Mouse (Mus musculus) neural tube, embryonic 12.5 days (tissue): Measurements from ENCODE around the gene Crybg1. TPM values are rescaled to one million over a fixed set of nuclear protein-coding genes. Genes with fewer than 3 reads are reported as not detected.

Experiments
- ATAC-seq: fragments of 200-750 bp; cut with Nextera tagmentation; 2 replicates; pipeline ENCODE4 v1.8.0; 2017; ENCODE audit warnings: low read depth, mild to moderate bottlenecking, moderate TSS enrichment, moderate library complexity; ENCODE audit not compliant: low FRiP score
- H3K27ac ChIP-seq: fragments of 300-500 bp; sonication (generic); 2 replicates; pipeline ENCODE4 v1.5.1; 2016
- H3K27me3 ChIP-seq: fragments of 300-500 bp; sonication (generic); replicated peaks from 2 replicates; pipeline ENCODE4 v1.6.1; 2016; ENCODE audit warnings: mild to moderate bottlenecking
- H3K36me3 ChIP-seq: fragments of 300-500 bp; sonication (generic); 2 replicates; pipeline ENCODE4 v1.6.1; 2016; ENCODE audit warnings: mild to moderate bottlenecking
- H3K4me1 ChIP-seq: fragments of 300-500 bp; sonication (generic); 2 replicates; pipeline ENCODE4 v1.6.1; 2016
- H3K4me2 ChIP-seq: fragments of 300-500 bp; sonication (generic); replicated peaks from 2 replicates; pipeline ENCODE4 v1.6.1; 2016; ENCODE audit warnings: mild to moderate bottlenecking
- H3K4me3 ChIP-seq: fragments of 300-500 bp; sonication (generic); 2 replicates; pipeline ENCODE4 v1.5.1; 2016
- H3K9ac ChIP-seq: fragments of 300-500 bp; sonication (generic); 2 replicates; pipeline ENCODE4 v1.6.1; 2016; ENCODE audit warnings: mild to moderate bottlenecking
- H3K9me3 ChIP-seq: fragments of 300-500 bp; sonication (generic); 2 replicates; pipeline ENCODE4 v1.6.1; 2016; ENCODE audit warnings: mild to moderate bottlenecking
- WGBS: fragments of 180-500 bp; shearing (Covaris S2); methylation state at CpG from one replicate; pipeline ENCODE4 v1.1.7; 2016; 5-methylcytosine and 5-hydroxymethylcytosine counted together
- polyA plus RNA-seq: library from polyadenylated mRNA; unstranded; fragments of >200 nt; fragmentation: Nextera tagmentation; extraction: Ambion mirVana; gene quantifications from 2 replicates; pipeline ENCODE4 v1.2.1, GENCODE M21; 2016

The Crybg1 gene
- polyA plus RNA-seq, 1 experiment from 2014 or later: 0.08 TPM

DNA sequence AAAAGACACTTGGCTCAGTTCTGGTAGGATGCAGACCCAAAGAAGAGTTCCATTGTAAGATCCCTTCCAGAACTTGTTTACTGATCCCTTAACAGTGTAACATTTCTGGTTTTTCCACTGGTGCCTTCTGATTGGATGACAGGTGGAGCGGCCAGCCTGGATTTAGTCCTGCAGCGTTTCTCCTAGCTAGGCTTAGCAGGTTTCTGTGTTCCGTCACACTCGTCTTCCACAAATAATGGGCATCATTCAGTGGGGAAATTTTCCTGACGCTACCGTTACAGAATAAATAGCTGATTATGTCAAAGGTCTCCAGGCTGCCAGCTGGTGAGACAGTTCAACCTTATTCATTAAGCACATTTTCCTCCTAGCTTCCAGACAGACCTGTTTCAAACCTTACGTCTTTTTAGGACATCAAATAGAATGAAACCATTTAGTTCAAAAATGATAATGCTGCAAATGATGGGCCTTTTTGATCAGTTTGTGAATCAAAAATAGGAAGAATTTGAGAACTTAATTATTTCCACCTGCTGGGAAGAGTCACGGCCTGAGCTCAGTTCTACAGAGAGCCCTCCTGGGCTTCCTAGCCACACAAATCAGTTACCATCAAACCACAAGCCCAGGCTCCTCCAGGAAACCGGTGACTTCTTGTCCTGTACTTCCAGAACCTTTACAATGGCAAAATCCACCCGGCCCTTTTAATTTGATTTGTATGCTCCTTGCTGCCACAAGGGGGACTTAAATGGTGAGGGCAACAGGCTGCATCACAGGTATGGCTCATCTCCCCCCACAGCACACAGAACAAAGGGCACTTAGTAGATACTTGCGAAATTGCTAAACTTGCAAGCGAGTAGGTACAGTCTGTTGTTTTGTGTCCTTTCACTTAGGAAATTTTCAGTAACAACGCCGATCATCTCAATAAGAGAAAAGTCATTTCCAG is 146.4 kb downstream of the Crybg1 start:
- H3K4me2 ChIP-seq: no peak overlapping the region
- H3K9ac ChIP-seq: no peak overlapping the region
- no peak overlapping the region for H3K4me3 ChIP-seq
- H3K36me3 ChIP-seq: no peaks in the 10 kb centered on the region
- WGBS: 14% methylated on average over 14 of the region's 14 CpGs
- peaks cover 71% of the 10 kb centered on the region for H3K27me3 ChIP-seq
- H3K27ac ChIP-seq: no peak overlapping the region
- ATAC-seq: no peak
- H3K4me1 ChIP-seq: peaks cover 16% of the 10 kb centered on the region
- H3K9me3 ChIP-seq: no peaks in the 10 kb centered on the region

DNA sequence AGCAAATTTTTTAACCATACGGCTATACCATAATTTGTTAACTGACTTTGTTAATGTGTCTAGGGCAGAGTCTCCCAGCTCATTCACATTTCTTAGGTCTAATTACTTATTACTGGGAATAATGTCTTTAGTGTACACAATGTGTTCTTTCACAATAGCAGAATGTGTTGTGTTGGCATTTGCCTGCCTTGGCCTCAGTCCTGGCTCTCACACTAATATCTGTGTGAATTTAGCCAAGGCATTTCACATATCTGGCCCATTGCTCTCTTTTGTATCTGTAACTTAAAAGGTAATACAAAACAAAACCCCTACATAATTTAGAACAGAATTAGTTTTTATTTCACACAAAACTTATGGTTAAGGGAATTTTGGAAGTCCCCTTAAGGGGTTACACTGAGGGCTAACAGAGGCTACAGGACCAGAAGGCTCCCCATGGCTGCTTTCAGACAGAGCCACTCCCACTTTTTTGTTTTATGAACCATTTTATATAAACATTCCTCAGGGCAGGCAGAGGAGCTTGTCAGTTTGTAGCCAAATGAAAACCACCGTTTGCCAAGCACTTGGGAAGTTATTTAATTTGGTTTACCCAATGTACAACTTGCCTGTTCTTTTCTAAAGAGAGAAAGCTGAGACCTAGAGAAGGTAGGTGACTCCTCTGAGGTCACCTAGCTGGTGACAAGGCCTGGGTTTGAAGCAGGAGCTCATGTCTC is 148.3 kb downstream of the Crybg1 start:
- no peaks in the 10 kb centered on the region for H3K9me3 ChIP-seq
- H3K36me3 ChIP-seq: no peaks in the 10 kb centered on the region
- no peak for ATAC-seq
- peaks cover 12% of the 10 kb centered on the region for H3K4me1 ChIP-seq
- WGBS: 62% methylated on average over 2 of the region's 2 CpGs
- peaks cover 52% of the 10 kb centered on the region for H3K27me3 ChIP-seq
- no peak overlapping the region for H3K9ac ChIP-seq
- H3K4me3 ChIP-seq: no peak overlapping the region
- no peak overlapping the region for H3K4me2 ChIP-seq
- H3K27ac ChIP-seq: no peak overlapping the region

DNA sequence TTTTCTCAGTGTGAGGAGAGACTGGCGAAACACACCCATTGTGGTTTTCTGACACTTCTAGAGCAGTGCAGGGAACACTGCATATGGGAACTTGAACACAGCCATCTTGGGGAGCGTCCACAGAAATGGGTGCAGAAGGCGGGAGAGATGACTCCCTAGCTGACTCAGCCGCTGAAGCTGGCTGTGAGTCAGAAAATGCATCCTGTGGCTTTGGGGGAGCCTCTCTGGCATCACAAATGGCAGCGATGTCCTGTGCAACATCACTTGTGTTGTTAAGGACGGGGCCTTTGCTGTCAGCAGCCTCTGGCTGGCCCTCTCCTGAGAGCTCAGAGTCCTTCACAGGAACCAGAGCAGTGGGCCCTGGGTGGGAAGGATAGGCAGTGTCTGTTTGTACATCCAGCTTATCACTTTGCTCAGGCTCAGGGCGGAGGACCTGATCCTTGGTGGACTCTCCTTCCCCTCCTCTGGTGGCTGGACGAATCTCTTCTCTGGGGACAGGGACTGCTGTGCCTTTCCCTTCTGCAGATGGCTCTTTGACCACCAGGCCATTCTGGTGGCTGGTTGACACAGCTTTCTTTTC is 150.1 kb downstream of the Crybg1 start:
- 0 out of 2 replicates have a peak, but pooled peaks cover 4% of the 10 kb centered on the region for H3K4me1 ChIP-seq
- no peaks in the 10 kb centered on the region for H3K9me3 ChIP-seq
- 82% methylated on average over 8 of the region's 8 CpGs for WGBS
- H3K4me3 ChIP-seq: no peak overlapping the region
- ATAC-seq: no peak
- no peak overlapping the region for H3K4me2 ChIP-seq
- H3K36me3 ChIP-seq: no peaks in the 10 kb centered on the region
- no peak overlapping the region for H3K27ac ChIP-seq
- peaks cover 35% of the 10 kb centered on the region for H3K27me3 ChIP-seq
- no peak overlapping the region for H3K9ac ChIP-seq

DNA sequence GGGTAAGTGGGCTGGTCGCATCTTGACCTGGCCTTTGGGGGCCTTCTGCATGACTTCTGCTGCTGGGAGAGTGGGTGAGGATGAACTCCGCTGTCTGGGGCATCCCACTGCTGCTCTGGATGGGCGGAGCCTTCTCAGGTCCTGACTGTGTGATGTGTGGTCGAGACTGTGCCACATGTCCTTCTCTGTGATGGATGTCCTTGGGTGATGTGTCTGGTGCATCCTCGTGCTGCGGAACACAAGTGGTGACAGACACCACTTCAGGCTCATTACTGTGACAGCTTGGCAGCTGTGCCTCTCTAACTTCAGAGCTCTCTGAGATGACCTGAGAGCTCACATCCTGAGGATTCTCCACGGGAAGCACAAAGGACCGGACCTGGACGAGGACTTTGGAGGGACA is 150.6 kb downstream of the Crybg1 start:
- H3K27ac ChIP-seq: no peak overlapping the region
- no peaks in the 10 kb centered on the region for H3K4me1 ChIP-seq
- no peaks in the 10 kb centered on the region for H3K36me3 ChIP-seq
- H3K9ac ChIP-seq: no peak overlapping the region
- H3K9me3 ChIP-seq: no peaks in the 10 kb centered on the region
- no peak for ATAC-seq
- peaks cover 29% of the 10 kb centered on the region for H3K27me3 ChIP-seq
- H3K4me3 ChIP-seq: no peak overlapping the region
- 71% methylated on average over 9 of the region's 9 CpGs for WGBS
- H3K4me2 ChIP-seq: no peak overlapping the region

DNA sequence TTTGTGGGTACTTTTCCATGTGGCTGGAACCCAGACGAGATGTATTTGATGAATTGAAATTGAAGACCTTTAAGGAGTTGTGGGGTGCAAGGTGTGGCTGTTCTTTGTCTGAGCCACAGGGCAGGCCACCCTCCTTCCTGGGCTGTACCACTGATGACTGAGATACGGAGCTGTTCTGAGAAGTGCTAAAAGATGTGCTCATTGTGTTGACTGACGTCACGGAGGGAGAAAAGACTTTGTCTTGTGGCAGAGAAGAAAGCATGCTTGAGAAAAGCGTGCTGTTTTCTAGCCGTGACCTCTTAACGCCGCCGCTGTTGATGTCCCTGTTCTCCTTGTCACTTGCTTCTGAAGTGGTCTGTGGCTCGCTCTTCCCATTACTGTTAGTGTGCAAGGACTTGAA is 151.4 kb downstream of the Crybg1 start:
- no peak for ATAC-seq
- WGBS: 85% methylated on average over 10 of the region's 10 CpGs

DNA sequence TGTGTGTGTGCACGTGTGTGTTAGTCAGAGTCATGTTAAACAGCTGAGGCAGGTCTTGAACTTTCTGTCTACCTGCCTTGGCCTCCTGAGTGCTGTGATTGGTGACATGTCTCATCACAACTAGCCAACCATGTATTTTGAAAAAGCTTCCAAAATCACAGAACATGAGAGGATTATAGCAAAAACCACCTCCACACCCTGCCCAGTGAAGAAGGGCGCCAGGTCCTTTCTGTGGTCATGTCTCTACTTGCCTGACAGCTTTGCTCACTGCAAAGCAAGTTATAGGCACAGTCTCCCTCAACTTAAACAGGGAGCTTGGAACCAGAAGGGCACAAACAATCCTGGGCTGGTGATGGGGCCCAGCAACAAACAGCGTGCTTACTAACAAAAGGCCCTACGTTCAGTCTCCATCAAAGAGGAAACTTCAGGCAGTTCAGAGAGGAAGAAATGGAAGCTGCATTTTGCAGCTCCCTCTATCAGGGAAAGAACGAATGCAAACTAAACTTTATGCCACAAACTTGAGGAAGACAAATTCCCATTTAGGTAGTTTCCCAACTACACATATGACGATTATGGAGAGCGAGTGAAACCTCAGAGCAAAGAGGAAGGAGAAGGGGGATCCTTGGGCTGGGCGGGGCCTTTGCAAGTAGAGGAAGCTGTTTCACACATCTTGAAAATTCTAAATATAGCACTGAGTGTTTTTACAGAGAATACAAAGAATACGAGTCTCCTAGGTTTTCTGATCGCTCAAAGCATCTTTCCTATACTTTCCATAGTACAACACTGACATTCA is 152.6 kb downstream of the Crybg1 start:
- 82% methylated on average over 10 of the region's 10 CpGs for WGBS
- Histone ChIP-seq H3K4me1 (no peaks in the 10 kb centered on the region), H3K9ac (no peak overlapping the region), H3K36me3 (no peaks in the 10 kb centered on the region), H3K4me3 (no peak overlapping the region), H3K27me3 (peaks cover 9% of the 10 kb centered on the region; the same call in 1 of the 2 replicates), H3K27ac (no peak overlapping the region), H3K4me2 (no peak overlapping the region), H3K9me3 (no peaks in the 10 kb centered on the region)
- ATAC-seq: no peak

More for the DNA sequence above, 151.4 kb downstream of the Crybg1 start:
- H3K9ac ChIP-seq: no peak overlapping the region
- H3K27ac ChIP-seq: no peak overlapping the region
- no peak overlapping the region for H3K4me2 ChIP-seq
- no peaks in the 10 kb centered on the region for H3K4me1 ChIP-seq
- H3K9me3 ChIP-seq: no peaks in the 10 kb centered on the region
- no peak overlapping the region for H3K4me3 ChIP-seq
- no peaks in the 10 kb centered on the region for H3K36me3 ChIP-seq
- H3K27me3 ChIP-seq: peaks cover 22% of the 10 kb centered on the region

DNA sequence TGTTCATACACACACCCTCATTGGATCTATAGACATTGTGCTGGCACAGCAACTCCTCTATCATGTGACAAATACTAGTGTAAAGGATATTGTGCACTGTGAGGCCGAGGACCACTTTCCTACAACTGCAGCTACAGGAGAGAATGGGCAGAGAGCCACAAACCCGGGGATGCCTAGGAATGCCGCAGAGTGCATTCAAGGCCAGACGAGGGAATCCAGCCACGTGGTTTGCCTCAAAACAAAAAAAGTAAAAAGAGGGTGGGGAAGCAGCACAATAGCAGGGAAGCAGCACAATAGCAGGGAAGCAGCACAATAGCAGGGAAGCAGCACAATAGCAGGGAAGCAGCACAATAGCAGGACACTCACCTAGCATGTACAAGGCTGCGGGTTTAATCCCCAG is 155.5 kb downstream of the Crybg1 start:
- WGBS: 15% methylated on average over 6 of the region's 6 CpGs
- Histone ChIP-seq H3K9ac (no peak overlapping the region), H3K27ac (no peak overlapping the region), H3K4me2 (no peak overlapping the region), H3K4me3 (no peak overlapping the region), H3K27me3 (no peaks in the 10 kb centered on the region), H3K4me1 (no peaks in the 10 kb centered on the region), H3K9me3 (no peaks in the 10 kb centered on the region), H3K36me3 (no peaks in the 10 kb centered on the region)
- no peak for ATAC-seq

DNA sequence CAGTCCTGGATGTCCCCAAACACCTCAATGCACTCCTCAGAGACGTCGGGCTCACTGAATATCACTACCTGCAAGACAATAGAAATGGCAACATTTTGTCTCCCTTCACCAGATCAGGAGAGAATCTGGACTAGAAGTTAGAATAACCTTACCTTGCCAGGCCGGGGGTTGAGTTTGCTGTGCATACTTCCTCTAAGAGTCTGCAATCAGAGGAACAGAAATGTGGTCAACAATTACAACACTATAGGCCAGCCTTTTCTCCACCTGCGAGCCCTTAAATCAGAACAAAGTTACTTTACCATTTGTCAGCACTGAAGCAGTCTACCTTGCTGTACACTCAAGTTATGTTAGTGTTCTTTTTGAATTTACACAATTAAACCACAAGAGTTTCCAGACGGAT is 156.1 kb downstream of the Crybg1 start:
- Histone ChIP-seq H3K9ac (no peak overlapping the region), H3K36me3 (no peaks in the 10 kb centered on the region), H3K27ac (no peak overlapping the region), H3K4me3 (no peak overlapping the region), H3K4me1 (no peaks in the 10 kb centered on the region), H3K27me3 (no peaks in the 10 kb centered on the region), H3K4me2 (no peak overlapping the region), H3K9me3 (no peaks in the 10 kb centered on the region)
- no peak for ATAC-seq
- 86% methylated on average over 5 of the region's 5 CpGs for WGBS

DNA sequence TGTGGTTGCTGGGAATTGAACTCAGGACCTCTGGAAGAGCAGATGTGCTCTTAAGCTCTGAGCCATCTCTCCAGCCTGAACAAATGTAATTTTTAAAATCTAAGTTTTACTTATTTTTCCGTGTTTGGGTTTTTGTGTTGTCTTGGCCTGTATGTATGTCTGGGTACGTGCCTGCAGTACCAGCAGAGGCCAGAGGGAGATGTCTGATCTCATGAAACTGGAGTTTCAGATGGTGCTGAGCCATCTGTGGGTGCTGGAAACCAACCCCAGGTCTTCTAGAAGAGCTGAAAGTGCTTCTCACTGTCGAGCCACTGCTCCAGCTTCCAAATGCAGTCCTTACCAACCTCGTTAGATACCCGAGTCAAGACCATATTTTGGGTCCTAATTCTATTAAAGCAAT is 157.4 kb downstream of the Crybg1 start:
- WGBS: 95% methylated on average over 5 of the region's 5 CpGs
- no peak for ATAC-seq
- H3K27me3 ChIP-seq: no peaks in the 10 kb centered on the region

DNA sequence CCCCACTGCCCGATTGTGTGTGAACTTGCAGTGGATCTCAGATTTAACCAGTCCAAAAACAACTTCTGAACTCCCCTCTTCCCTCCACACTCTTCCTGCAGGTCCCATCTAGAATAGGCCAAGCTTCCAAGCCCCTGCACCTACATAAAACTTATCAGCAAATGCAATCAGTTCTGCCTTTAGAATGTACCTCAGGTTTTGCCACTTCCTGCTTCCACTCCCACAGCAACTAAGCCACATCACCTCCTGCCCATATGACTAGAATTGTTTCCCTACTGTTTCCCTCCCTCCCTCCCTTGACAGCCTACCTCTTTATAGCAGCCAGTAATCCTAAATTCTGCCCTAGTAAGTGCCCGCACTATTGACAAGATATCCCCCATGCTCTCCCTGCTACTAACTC is 164.8 kb downstream of the Crybg1 start:
- no peak for ATAC-seq
- Histone ChIP-seq H3K9me3 (no peaks in the 10 kb centered on the region), H3K27me3 (no peaks in the 10 kb centered on the region), H3K27ac (no peak overlapping the region), H3K9ac (no peak overlapping the region), H3K36me3 (no peaks in the 10 kb centered on the region), H3K4me3 (no peak overlapping the region), H3K4me1 (no peaks in the 10 kb centered on the region), H3K4me2 (no peak overlapping the region)
- 87% methylated on average over 2 of the region's 2 CpGs for WGBS

More for the DNA sequence above, 157.4 kb downstream of the Crybg1 start:
- H3K9ac ChIP-seq: no peak overlapping the region
- no peak overlapping the region for H3K27ac ChIP-seq
- no peak overlapping the region for H3K4me3 ChIP-seq
- no peaks in the 10 kb centered on the region for H3K4me1 ChIP-seq
- H3K4me2 ChIP-seq: no peak overlapping the region
- no peaks in the 10 kb centered on the region for H3K9me3 ChIP-seq
- H3K36me3 ChIP-seq: no peaks in the 10 kb centered on the region

DNA sequence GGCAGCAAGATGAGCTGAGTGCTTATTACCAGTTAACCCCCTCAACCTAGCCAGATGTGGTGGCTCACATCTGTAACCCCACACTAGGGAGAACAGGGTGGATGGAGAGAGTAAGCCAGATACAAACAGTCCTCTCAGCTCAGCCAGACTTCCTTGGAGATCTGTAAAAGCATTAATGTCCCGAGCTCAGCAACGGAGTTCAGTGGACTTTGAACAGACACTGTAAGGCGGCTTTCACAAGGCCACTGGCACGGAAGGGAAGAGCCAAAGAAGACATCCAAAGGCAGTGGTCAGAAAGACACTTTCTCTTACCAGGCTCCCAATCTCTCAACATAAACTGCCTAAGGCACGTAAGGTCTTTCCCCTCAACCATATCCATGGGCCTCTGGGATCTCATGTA is 165.4 kb downstream of the Crybg1 start:
- Histone ChIP-seq H3K4me2 (no peak overlapping the region), H3K27me3 (no peaks in the 10 kb centered on the region), H3K36me3 (no peaks in the 10 kb centered on the region), H3K27ac (no peak overlapping the region), H3K9ac (no peak overlapping the region), H3K9me3 (no peaks in the 10 kb centered on the region), H3K4me1 (no peaks in the 10 kb centered on the region), H3K4me3 (no peak overlapping the region)
- no peak for ATAC-seq
- 89% methylated on average over 5 of the region's 5 CpGs for WGBS

DNA sequence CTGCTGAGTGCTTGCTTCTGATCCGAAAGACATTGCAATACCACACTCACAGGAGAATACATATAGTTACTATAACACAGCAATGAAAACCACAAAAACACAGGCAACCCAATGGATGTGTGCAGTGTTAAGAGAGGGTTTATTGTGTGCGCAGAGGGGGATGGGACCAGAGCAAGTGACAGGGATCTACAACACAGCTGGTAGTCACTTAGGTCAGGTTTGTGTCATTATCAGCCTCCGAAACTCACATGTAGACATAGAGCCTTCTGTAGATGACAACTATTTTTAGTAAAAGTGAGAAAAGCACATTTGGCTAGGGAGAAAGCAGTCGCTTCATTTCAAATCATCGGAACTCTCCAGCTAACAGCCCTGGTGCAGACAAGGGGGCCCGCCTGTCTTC is 166.2 kb downstream of the Crybg1 start:
- Histone ChIP-seq H3K4me2 (no peak overlapping the region), H3K36me3 (no peaks in the 10 kb centered on the region), H3K4me3 (no peak overlapping the region), H3K4me1 (no peaks in the 10 kb centered on the region), H3K9ac (no peak overlapping the region), H3K27ac (no peak overlapping the region), H3K27me3 (no peaks in the 10 kb centered on the region), H3K9me3 (no peaks in the 10 kb centered on the region)
- no peak for ATAC-seq
- WGBS: 93% methylated on average over 6 of the region's 6 CpGs
